Mouse (Mus musculus) embryonic facial prominence, embryonic 15.5 days (tissue): ENCODE results near the gene Armt1. TPM values are rescaled to one million over a fixed set of nuclear protein-coding genes. Genes with fewer than 3 reads are reported as not detected.

ENCODE experiments used
- ATAC-seq: fragments of 200-750 bp; cut with Nextera tagmentation; 2 replicates; pipeline ENCODE4 v1.8.0; 2017; ENCODE audit warnings: low read depth, moderate TSS enrichment; ENCODE audit not compliant: insufficient number of reproducible peaks, low FRiP score, low TSS enrichment
- H3K27ac ChIP-seq: fragments of 300-500 bp; sonication (generic); replicated peaks from 2 replicates; pipeline ENCODE4 v1.5.1; 2015; ENCODE audit warnings: mild to moderate bottlenecking, inconsistent platforms
- H3K27me3 ChIP-seq: fragments of 300-500 bp; sonication (generic); 2 replicates; pipeline ENCODE4 v1.6.1; 2015; ENCODE audit warnings: inconsistent platforms
- H3K36me3 ChIP-seq: fragments of 300-500 bp; sonication (generic); 2 replicates; pipeline ENCODE4 v1.6.1; 2015; ENCODE audit warnings: mild to moderate bottlenecking, inconsistent platforms
- H3K4me1 ChIP-seq: fragments of 300-500 bp; sonication (generic); 2 replicates; pipeline ENCODE4 v1.6.1; 2015; ENCODE audit warnings: inconsistent platforms
- H3K4me2 ChIP-seq: fragments of 300-500 bp; sonication (generic); replicated peaks from 2 replicates; pipeline ENCODE4 v1.6.1; 2015; ENCODE audit warnings: mild to moderate bottlenecking, inconsistent platforms
- H3K4me3 ChIP-seq: fragments of 300-500 bp; sonication (generic); replicated peaks from 2 replicates; pipeline ENCODE4 v1.5.1; 2015; ENCODE audit warnings: mild to moderate bottlenecking, inconsistent platforms
- H3K9ac ChIP-seq: fragments of 300-500 bp; sonication (generic); 2 replicates; pipeline ENCODE4 v1.6.1; 2015; ENCODE audit warnings: inconsistent platforms
- H3K9me3 ChIP-seq: fragments of 300-500 bp; sonication (generic); replicated peaks from 2 replicates; pipeline ENCODE4 v1.6.1; 2016; ENCODE audit warnings: inconsistent platforms
- WGBS: fragments of 180-500 bp; shearing (Covaris S2); methylation state at CpG from one replicate; pipeline ENCODE4 v1.1.7; 2015; 5-methylcytosine and 5-hydroxymethylcytosine counted together
- polyA plus RNA-seq: library from polyadenylated mRNA; unstranded; fragments of >200 nt; fragmentation: Nextera tagmentation; extraction: Ambion mirVana; gene quantifications from 2 replicates; pipeline ENCODE4 v1.2.1, GENCODE M21; 2015

Gene Armt1
- polyA plus RNA-seq, 1 experiment from 2014 or later, result 17.8 TPM

DNA sequence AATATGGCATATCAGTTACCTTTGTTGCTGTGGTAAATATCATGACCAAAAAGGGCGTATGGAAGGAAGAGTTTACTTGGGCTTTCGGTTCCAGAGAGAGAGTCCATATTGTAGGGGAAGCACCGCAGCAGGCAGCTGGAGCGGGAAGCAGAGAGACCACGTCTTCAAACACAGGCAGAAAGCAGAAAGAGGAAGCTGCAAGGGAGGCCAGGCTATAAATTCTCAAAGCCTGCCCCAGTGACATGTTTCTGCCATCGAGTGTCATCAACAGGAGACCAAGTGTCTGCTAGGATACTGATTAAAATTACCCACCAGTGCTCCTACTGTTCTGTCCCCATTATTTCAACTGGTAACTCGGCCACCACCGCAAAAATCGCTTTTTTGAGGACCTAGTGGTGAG, 52.7 kb downstream of the Armt1 start:
- Histone ChIP-seq H3K9me3 (no peaks in the 10 kb centered on the region), H3K4me2 (no peak overlapping the region), H3K9ac (no peak overlapping the region), H3K27ac (no peak overlapping the region), H3K36me3 (no peaks in the 10 kb centered on the region), H3K4me3 (no peak overlapping the region), H3K27me3 (no peaks in the 10 kb centered on the region), H3K4me1 (peaks cover 3% of the 10 kb centered on the region; the same call in 1 of the 2 replicates)
- no peak for ATAC-seq
- 80% methylated on average over 9 of the region's 9 CpGs for WGBS

DNA sequence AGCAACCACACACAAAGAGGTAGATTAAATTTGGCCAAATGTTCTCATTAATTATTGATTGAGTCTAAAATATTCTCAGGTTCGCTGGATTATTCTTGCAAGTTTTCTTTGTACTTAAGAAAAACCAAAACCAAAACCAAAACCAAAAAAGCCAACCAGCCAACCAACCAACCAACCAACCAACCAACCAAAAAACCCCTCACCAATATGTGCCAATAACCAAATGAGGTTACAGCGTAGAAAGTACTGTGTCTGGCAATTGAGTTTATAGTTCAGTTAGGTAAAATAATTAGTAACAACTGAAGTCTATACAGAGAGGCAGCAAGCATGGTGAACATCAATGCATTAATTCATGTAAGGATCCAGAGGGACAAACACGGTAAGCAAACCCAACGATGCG, 57.6 kb downstream of the Armt1 start:
- Histone ChIP-seq H3K4me3 (no peak overlapping the region), H3K27me3 (no peaks in the 10 kb centered on the region), H3K9ac (no peak overlapping the region), H3K4me1 (no peaks in the 10 kb centered on the region), H3K4me2 (no peak overlapping the region), H3K9me3 (no peaks in the 10 kb centered on the region), H3K27ac (no peak overlapping the region), H3K36me3 (no peaks in the 10 kb centered on the region)
- WGBS, result 70% methylated on average over 5 of the region's 5 CpGs
- ATAC-seq, result no peak

DNA sequence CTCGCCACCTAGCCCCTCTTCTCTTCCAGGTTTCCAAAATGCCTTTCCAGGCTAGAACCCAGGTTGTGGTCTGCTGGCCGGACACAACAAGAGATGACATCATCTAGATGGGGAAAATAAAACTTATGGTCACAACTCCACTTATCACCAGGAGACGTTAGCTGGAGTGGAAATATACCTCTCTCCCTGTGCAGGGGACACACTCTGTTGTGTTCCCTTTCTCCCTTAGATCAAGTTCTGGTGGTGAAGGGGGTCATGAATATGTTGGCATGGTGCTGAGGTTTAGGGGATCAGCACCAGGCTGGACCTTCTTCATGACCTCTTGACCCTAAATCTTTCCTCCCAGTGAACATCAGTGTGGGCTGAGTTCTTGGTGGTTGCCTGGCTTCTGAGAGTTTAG, 59.0 kb downstream of the Armt1 start:
- Histone ChIP-seq H3K4me3 (no peak overlapping the region), H3K4me2 (no peak overlapping the region), H3K27me3 (no peaks in the 10 kb centered on the region), H3K4me1 (no peaks in the 10 kb centered on the region), H3K27ac (no peak overlapping the region), H3K36me3 (no peaks in the 10 kb centered on the region), H3K9ac (no peak overlapping the region), H3K9me3 (no peaks in the 10 kb centered on the region)
- no peak for ATAC-seq
- WGBS, result 58% methylated on average over 3 of the region's 3 CpGs

DNA sequence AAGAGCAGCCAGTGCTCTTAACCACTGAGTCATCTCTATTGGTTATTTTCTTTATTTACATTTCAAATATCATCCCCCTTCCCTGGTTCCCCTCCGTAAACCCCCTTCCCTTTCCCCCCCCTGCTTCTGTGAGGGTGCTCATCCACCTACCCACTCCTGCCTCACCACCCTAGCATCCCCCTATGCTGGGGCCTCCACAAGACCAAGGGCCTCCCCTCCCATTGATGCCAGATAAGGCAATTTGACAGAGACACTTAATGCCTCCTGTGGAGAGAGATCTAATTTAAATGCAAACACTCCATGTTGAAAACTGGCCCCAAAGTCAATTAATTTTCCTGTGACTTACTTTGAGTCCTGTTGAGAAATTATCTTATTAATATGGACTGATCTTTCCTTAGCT, 59.8 kb downstream of the Armt1 start:
- WGBS, result 65% methylated on average over 1 of the region's 1 CpGs

DNA sequence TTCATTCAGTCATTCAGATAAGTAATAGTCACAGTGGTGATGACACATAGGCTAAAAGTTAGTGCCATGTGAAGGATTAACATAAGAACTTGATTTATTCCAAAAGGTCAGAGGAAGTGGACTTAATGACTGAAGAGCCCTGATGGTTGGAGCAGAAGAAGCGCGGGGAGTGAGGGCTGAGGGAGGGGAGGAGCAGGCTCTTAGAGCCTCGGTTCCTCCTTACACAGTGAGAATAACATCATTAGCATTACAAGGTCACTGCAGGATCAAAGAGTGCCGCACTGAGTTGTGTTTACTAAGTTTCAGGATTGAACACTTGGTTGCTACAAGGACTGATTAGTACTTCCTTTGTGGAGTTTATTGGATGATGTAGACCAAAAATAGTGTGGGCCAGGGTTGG, 60.6 kb downstream of the Armt1 start:
- H3K9ac ChIP-seq, result no peak overlapping the region
- H3K27ac ChIP-seq, result no peak overlapping the region
- H3K4me3 ChIP-seq, result no peak overlapping the region
- no peaks in the 10 kb centered on the region for H3K36me3 ChIP-seq
- no peak overlapping the region for H3K4me2 ChIP-seq
- no peaks in the 10 kb centered on the region for H3K27me3 ChIP-seq
- no peak for ATAC-seq
- WGBS, result 24% methylated on average over 4 of the region's 4 CpGs
- no peaks in the 10 kb centered on the region for H3K9me3 ChIP-seq
- H3K4me1 ChIP-seq, result no peaks in the 10 kb centered on the region

More for the DNA sequence above, 59.8 kb downstream of the Armt1 start:
- no peaks in the 10 kb centered on the region for H3K27me3 ChIP-seq
- H3K4me3 ChIP-seq, result no peak overlapping the region
- no peaks in the 10 kb centered on the region for H3K36me3 ChIP-seq
- H3K9me3 ChIP-seq, result no peaks in the 10 kb centered on the region
- no peaks in the 10 kb centered on the region for H3K4me1 ChIP-seq
- no peak overlapping the region for H3K27ac ChIP-seq
- H3K9ac ChIP-seq, result no peak overlapping the region
- no peak overlapping the region for H3K4me2 ChIP-seq
- no peak for ATAC-seq

DNA sequence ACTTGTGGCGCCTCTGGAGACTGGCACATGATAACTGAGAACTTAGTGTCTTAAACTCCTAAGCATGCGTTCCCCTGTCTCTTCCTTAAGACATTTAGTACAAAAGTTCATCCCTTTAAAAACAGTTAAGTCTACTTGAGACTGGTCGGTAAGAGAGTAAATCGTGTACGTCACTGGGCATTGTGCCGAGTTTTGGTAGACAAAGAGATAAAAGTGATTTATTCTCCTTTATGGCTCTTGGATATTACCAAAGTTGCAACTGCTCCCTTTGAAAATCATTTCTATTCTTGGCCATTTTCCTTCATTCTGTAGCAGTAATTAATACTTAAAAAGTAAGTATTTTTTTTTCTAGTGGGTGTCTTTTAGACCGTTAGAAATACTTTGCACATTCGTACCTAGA, 71.0 kb downstream of the Armt1 start:
- no peak for ATAC-seq
- H3K9me3 ChIP-seq, result no peaks in the 10 kb centered on the region
- H3K4me3 ChIP-seq, result no peak overlapping the region
- 89% methylated on average over 8 of the region's 8 CpGs for WGBS
- no peaks in the 10 kb centered on the region for H3K4me1 ChIP-seq
- no peak overlapping the region for H3K4me2 ChIP-seq
- H3K36me3 ChIP-seq, result no peaks in the 10 kb centered on the region
- no peaks in the 10 kb centered on the region for H3K27me3 ChIP-seq
- H3K27ac ChIP-seq, result no peak overlapping the region
- H3K9ac ChIP-seq, result no peak overlapping the region

Other genes with a start within 250 kb of the Armt1 start
- gene Akap12, start 166.1 kb upstream of the Armt1 start, polyA plus RNA-seq, result 39.6 and 41.3 TPM in 2 replicates
- 12.9 and 13.7 TPM in 2 replicates for gene Zbtb2, start 44.4 kb upstream of the Armt1 start, polyA plus RNA-seq
- gene Rmnd1, start 79 bp upstream of the Armt1 start, polyA plus RNA-seq, result 44.2 and 45.0 TPM in 2 replicates
- gene Ccdc170, start 50.0 kb downstream of the Armt1 start, polyA plus RNA-seq, result 0.83 and 1.1 TPM in 2 replicates
- 0.29 and 0.37 TPM in 2 replicates for gene Esr1, start 179.1 kb downstream of the Armt1 start, polyA plus RNA-seq